Mouse (Mus musculus) cerebellum, postnatal 10 days (tissue): ENCODE measurements around the gene Zfp800.

Source experiments
- DNase-seq, 2 experiments: peaks; one replicate each; pipeline ENCODE4 v3.0.0; 2021; ENCODE audit warnings: mixed read lengths in 2 of 2

Zfp800 gene

DNA sequence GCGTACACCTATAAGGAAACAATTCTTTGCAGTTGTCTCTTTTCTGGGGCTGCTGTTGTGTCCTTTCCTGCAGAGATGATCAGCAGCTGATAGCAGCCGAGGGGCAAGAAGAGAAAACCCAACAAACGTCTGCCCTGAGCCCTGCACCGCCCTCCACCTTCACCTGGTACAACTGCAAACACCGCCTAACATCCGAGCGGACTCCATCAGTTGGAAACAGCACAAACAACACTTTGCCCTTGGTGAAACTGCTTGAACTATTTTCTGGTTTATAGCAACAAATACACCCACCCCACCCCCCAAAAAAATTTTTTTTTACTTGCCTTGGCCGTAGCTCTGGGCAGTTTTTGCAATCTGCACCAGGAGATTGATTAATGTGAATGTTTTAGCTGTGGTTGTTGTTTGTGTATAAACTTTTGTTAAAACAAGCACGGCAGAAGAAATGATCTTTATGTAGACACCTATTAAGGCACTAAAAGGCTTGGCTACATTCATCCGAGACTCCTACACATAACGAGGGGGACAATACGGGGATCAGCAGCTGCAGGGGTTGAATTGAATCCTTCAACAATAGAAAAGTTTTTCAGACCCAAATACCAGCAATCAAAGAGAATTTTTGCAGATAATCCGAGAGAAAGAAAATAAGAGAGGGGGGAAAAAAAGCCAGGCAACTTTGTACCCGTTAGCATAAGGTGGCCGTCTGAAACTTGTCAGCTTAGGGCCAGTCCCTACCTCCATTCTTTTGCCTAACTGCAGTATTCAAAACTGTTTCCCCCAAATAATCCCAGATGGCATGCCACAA, 1.6 kb downstream of the Zfp800 start:
- DNase-seq, result peak in 1 of 2 experiments; percentile 7

- no peak for DNase-seq
Measured at GRCm38 (mm10) chr6:28389038-28389437, 8.8 kb downstream of the Zfp800 start.

DNA sequence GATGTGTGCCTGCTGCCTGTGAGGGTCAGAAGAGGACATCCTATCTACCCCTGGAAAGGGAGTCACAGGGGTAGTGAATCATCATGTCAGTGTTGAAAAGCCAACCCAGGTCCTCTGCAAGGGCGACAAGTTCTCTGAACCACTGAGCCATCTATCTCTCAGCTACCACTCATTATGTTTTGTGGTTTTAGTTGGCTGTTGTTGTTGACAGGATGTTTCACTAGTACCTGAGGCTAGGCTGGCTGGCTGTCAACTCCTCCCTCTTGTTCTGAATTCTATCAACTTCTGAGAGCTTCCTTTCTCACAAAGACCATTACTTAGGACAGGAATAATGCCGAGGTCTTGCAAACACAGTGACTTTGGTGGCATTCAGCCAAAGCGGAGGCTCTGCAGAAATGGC, 12.6 kb downstream of the Zfp800 start:
- DNase-seq, result peak in 1 of 2 experiments; percentile 5

GRCm38 (mm10) chr6:28381983-28382382, 15.8 kb downstream of the Zfp800 start:
- no peak for DNase-seq

- no peak for DNase-seq
Measured at GRCm38 (mm10) chr6:28369966-28370683, 27.7 kb downstream of the Zfp800 start.

DNA sequence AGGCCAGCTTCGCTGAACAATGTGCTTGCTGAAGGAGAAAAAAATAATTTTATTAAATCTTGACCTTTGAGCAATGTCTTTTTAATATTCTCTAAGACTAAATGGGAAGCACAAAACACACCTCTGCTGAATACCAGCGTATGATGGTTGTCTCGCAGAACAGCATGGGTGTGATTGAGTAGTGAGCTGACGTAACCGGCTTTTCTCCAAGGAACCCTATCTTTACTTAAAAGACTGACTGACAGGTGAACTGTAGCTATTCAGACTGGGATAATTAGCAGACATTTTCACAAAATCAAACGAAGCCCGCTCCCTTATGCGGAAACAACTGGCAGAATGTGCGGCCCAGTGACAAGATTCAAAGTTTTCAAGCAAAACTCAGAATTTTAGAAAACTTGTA, 30.2 kb downstream of the Zfp800 start:
- no peak for DNase-seq

GRCm38 (mm10) chr6:28351066-28351465, 46.7 kb downstream of the Zfp800 start:
- no peak for DNase-seq

DNA sequence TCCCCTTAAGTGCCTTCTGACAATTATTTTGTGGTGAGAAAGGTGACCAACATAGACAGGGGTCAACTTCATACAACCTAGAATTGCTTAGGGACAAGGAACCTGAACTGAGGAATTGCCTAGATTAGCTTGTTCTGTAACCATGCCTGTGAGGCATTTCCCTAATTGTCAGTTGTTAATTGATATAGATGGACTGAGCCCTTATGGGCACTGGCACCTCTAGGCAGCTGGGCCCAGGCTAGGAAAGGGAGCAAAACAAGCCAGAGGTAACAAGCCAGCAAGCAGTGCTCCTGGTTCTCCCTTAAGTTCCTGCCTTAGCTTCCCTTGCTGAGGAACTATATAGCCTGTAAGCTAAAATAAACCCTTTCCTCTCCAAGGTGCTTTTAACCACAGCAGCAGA, 52.1 kb downstream of the Zfp800 start:
- DNase-seq, result no peak

GRCm38 (mm10) chr6:28345181-28345580, 52.6 kb downstream of the Zfp800 start:
- no peak for DNase-seq

- no peak for DNase-seq
Measured at GRCm38 (mm10) chr6:28342863-28343262, 54.9 kb downstream of the Zfp800 start.

- DNase-seq, result no peak
Measured at GRCm38 (mm10) chr6:28341174-28341573, 56.6 kb downstream of the Zfp800 start.

DNA sequence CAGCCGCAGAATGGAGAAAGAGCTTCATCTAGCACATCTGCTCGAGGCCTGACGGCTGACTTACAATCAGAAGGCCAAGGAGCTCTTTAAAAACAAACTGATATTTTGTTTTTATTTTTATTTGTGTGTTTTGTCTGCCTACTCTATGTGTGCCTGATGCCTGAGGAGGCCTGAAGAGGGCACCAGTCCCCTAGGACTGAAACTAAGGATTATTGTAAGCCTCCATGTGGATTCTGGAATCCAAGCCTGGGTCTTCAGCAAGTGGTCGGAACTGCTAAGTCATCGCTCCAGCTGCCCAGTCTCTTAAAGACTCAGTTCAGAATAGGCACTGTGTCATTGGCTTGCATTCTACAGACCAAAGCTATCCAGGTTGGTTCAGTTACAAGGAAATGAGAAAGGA, 58.4 kb downstream of the Zfp800 start:
- DNase-seq, result no peak

GRCm38 (mm10) chr6:28333696-28334095, 64.1 kb downstream of the Zfp800 start:
- no peak for DNase-seq

DNA sequence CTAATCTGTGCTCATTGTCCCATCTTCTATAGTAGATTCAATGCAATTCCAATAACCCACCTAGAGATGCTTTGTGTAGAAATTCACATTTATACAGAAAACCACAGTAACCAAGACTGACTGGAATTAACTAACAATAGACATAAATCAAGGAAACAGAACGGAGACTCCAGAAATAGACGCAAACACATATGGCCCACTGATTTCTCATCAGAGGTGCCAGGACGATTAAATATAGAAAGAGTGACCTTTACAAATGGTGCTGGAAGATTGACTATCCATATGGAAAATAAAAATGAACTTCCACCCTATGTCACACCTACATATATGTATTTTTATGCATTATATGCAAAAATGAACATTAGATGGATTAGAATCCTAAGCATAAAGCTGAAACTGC, 65.3 kb downstream of the Zfp800 start:
- DNase-seq, result no peak

GRCm38 (mm10) chr6:28329815-28330214, 68.0 kb downstream of the Zfp800 start:
- no peak for DNase-seq

- no peak for DNase-seq
Measured at GRCm38 (mm10) chr6:28329002-28329596, 68.7 kb downstream of the Zfp800 start.

- DNase-seq, result no peak
Measured at GRCm38 (mm10) chr6:28326720-28327119, 71.1 kb downstream of the Zfp800 start.

GRCm38 (mm10) chr6:28322399-28322798, 75.4 kb downstream of the Zfp800 start:
- no peak for DNase-seq

GRCm38 (mm10) chr6:28319648-28320270, 78.0 kb downstream of the Zfp800 start:
- peak; percentile 18 to 23 for DNase-seq

GRCm38 (mm10) chr6:28318820-28319573, 78.8 kb downstream of the Zfp800 start:
- peak; percentile 30 to 38 for DNase-seq

DNA sequence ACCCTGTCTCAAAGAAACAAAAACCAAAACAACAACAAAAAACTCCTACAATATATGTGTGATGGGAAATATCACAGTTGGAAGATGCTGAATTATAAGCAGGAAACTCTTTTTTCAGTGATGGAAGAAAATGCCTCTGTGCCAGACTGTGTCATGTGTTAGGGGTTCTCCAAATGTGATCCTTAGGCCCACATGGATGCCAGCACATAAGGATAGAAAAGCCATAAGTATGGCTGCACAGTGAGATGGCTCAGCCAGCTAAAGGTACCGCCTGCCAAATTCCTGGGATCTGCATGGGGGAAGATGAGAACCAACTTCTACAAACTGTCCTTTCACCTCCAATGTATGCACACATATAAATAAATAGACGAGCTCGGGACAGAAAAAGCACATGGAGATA, 82.6 kb downstream of the Zfp800 start:
- DNase-seq, result no peak

DNA sequence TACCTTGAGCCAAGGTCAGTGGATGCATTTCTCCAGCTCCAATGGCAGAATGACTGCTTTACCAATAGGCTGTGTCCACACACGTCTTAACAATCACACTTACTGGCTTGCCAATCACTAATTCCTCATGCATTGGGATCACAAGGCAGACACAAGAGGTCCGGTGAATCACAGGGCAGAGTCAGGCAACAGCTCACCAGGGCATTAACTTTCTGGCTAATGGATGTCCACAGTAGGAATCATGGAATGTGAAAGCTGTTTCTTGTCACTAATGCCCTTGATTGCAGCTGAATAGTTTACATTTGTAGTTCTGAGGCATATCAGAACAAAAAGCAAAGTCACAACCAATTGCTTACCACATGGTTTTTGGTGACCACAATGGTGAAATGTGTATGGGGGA, 85.7 kb downstream of the Zfp800 start:
- no peak for DNase-seq

- DNase-seq, result peak; percentile 57 to 66
Measured at GRCm38 (mm10) chr6:28309692-28310091, 88.1 kb downstream of the Zfp800 start.
